Mouse (Mus musculus) testis, adult 2 months (tissue): ENCODE results near the gene Nipal4.

Source experiments
- CTCF ChIP-seq: fragments of 200-500 bp; IDR thresholded peaks from 2 replicates; pipeline ENCODE4 v1.5.1; 2012; ENCODE audit warnings: low read depth, mild to moderate bottlenecking, inconsistent platforms, low read length, moderate library complexity; ENCODE audit not compliant: control insufficient read depth, insufficient read depth, insufficient replicate concordance
- POLR2A ChIP-seq: fragments of 200-500 bp; IDR thresholded peaks from 2 replicates; pipeline ENCODE4 v1.6.1; 2012; ENCODE audit warnings: low read depth, mild to moderate bottlenecking, inconsistent platforms, low read length, moderate library complexity; ENCODE audit not compliant: control insufficient read depth

DNA sequence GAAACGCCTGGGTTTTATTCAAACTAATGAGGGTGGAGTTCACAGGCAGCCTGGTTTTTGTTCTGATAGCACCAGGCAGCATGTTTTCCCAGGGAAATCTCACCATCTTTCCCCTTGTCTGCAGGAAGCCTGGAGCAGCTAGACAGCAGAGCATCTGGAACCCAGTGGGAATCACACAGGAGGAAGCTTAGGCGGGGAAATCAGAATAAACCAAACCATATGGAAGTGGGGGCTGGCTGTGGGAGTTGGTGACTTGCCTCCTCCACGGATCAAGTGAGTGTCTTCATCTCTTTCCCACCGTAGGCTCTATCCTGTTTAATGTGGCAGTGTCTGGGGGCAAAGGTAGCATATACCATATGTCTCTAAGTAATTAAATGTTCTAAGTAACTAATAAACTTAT lies 19.2 kb upstream of the Nipal4 start:
- TF ChIP-seq CTCF (no peak), POLR2A (no peak)
